ENCODE assay signal across 13 mouse cellular contexts in genomic region chr10:21609583-21609982, GRCm38 (mm10). TPM values are rescaled to one million over a fixed set of nuclear protein-coding genes. Genes with fewer than 3 reads are reported as not detected.
DNase-seq lines count a peak whose midpoint lies in the region; ATAC-seq lines count a peak whose summit lies in the region.
"Had no signal": no experiment of that assay in that cellular context is flagged by ENCODE, and none has a peak within 500 bp of the region (broad histone marks: within the 10 kb centered on the region; RNA-seq: fewer than 3 reads in every experiment).

No protein-coding gene starts in this region.

- intact Hi-C loops in gastrocnemius, postnatal 14 days (cut with DNase I; ENCODE audit: low total_unique reads) = loop anchor here (10.0 kb wide), 2 partner anchors 185 to 395 kb away; no protein-coding TSS in a partner anchor

- H3K9ac ChIP-seq in kidney, embryonic 14.5 days (ENCODE audit: low read depth, low read length) = no peak overlapping the region
- H3K9ac ChIP-seq: embryonic facial prominence, embryonic 15.5 days had no signal

- H3K4me1 ChIP-seq in kidney, embryonic 14.5 days (ENCODE audit: control insufficient read depth, insufficient read depth, low read length) = 0 out of 2 replicates have a peak, but pooled peaks cover 7% of the 10 kb centered on the region

- 73% methylated on average over 2 of the region's 2 CpGs for WGBS in kidney, embryonic 14.5 days

- H3K27ac ChIP-seq in kidney, embryonic 14.5 days (ENCODE audit: low read depth, low read length) = no peak overlapping the region
- H3K27ac ChIP-seq: embryonic facial prominence, embryonic 15.5 days had no signal

- H3K4me3 ChIP-seq in kidney, embryonic 14.5 days (ENCODE audit: low read length) = no peak overlapping the region
- H3K4me3 ChIP-seq: embryonic facial prominence, embryonic 15.5 days had no signal

- H3K27me3 ChIP-seq in kidney, embryonic 14.5 days (ENCODE audit: control insufficient read depth, insufficient read depth, low read length) = no peaks in the 10 kb centered on the region
- H3K27me3 ChIP-seq: CH12.LX; embryonic facial prominence, embryonic 15.5 days had no signal

- ATAC-seq in kidney, embryonic 14.5 days (ENCODE audit: low FRiP score, low TSS enrichment) = no peak

- H3K36me3 ChIP-seq in kidney, embryonic 14.5 days (ENCODE audit: control insufficient read depth, insufficient read depth, low read length) = no peaks in the 10 kb centered on the region
- H3K36me3 ChIP-seq: embryonic facial prominence, embryonic 15.5 days had no signal

- H3K4me2 ChIP-seq in kidney, embryonic 14.5 days (replicated peaks; ENCODE audit: low read depth, low read length) = no peak overlapping the region
- H3K4me2 ChIP-seq: embryonic facial prominence, embryonic 15.5 days had no signal

- DNase-seq in kidney, adult 11 months = peak; percentile 89
- DNase-seq in NIH3T3 (ENCODE audit: low read depth) = peak; percentile 57
- peak; percentile 29 for DNase-seq in gastrocnemius, postnatal 14 days
- peak; percentile 38 for DNase-seq in lung, postnatal 10 days
- DNase-seq in frontal cortex, adult 2 months (ENCODE audit: extremely low spot score in 1 of 2, low spot score in 1 of 2) = no peak
- no peak for DNase-seq in right cerebral cortex, postnatal 25 days
- no peak for DNase-seq in right cerebral cortex, adult 2 months (ENCODE audit: low spot score in 2 of 2)

- H3K9me3 ChIP-seq in kidney, embryonic 14.5 days (ENCODE audit: control insufficient read depth, low read length) = no peaks in the 10 kb centered on the region
- H3K9me3 ChIP-seq: embryonic facial prominence, embryonic 15.5 days had no signal

RNA-seq across cellular contexts. Expression of gene 1700020N01Rik, which starts 16.6 kb away (rescaled TPM):
- polyA plus RNA-seq in kidney, embryonic 14.5 days (2014; fragmentation: Nextera tagmentation; extraction: Ambion mirVana) = not detected in 2 replicates
- total RNA-seq in gastrocnemius, postnatal 14 days (2021) = not detected
- polyA plus RNA-seq in frontal cortex, adult 2 months (2012; rRNA removed) = 0.16 TPM in 1 of 2 replicates, not detected in the other
- total RNA-seq: CH12.LX; heart, postnatal 36 days; left cerebral cortex, postnatal 25 days; midbrain, postnatal 0 days had no signal
- polyA plus RNA-seq: embryonic facial prominence, embryonic 15.5 days; midbrain, postnatal 0 days had no signal

Comparison
In these comparisons a context has a peak if more than half of its experiments do, and no peak if none do; other contexts are left out.
1. DNase-seq: peak in kidney, adult 11 months (single experiment), NIH3T3 (single experiment), gastrocnemius, postnatal 14 days (single experiment) and lung, postnatal 10 days (single experiment); none in frontal cortex, adult 2 months (0 of 2), right cerebral cortex, postnatal 25 days (single experiment) and right cerebral cortex, adult 2 months (0 of 2).